Mouse (Mus musculus) MN1 (cell line): ENCODE measurements around the gene Erg28.

Source experiments
- DNase-seq: peaks from one replicate; pipeline ENCODE4 v3.0.0-alpha.2; 2016; ENCODE audit warnings: low spot score

The Erg28 gene

DNA sequence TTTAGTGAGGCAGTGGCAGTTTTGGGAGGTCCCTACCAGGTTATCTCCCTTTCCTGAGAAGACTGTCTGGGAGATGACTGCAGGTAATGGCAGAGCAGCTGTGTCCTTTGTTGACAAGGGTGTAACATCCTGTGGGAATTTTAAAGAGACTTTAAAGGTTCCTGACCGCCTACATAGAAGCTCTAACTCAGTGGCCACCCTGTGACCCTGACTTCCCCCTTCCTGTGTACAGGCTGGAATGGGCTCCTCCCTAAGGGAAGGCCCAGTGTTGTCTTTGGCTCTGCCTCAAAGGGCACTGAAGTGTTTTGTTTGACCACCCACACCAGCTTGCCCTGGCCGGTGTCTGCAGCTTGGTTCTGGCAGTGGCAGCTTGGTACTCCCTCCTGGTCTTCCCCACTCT lies 10.8 kb downstream of the Erg28 start:
- DNase-seq, result no peak

DNA sequence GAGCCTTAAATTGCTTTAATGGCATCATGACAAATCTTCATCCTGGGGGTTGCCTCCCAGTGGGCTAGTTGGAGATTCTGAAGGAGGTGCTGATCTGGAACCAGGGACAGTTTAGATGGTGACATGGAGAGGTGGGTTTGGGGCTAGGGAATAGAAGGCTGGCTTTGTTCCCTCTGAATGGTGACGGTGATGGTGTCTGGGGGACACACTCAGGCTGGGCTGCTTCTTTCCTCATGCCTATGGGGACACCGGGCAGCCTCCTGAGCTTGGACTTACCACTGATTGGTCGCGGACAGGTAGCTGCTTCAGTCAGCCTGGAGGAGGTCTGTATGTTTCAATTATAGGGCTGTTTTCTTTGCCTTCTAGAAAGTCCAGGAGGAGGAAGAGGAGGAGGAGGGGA lies 12.7 kb downstream of the Erg28 start:
- DNase-seq, result no peak

DNA sequence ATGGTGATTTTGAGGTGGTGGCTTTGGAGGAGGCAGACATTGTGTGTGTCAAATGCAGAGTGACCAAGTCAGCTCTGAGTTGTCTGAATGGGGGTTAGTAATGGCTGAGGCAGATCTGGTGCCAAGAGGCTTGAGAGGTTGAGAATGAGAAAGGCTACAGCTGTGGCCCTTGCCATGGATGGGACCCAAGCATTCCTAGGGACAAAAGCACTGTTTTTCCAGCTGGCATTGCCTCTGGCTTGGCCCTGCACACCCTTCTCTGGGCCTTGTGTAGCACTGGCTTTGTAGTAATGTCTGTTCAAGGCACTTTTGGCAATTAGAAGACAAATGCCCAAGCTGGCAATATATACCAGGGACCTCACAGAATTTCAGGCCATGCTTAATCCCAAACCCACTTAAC lies 13.4 kb downstream of the Erg28 start:
- DNase-seq, result no peak

DNA sequence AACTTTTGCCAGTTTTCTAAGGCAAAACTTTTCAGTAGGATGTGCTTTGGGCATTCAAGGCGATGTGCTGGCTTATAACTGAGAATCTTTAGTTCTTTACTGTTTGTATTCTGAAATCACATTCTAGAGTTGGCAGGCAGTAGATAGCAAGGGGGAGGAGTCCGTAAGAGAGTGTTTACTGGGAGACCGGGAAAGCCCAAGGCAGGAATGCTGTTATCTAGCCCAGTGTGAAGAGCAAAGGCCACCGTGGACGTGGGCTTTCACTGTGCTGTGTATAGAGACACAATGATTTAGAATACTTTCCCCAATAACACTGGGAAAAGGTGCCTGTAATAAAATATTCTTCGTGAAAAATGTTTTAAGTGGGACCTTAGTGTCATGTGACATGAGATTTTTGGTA lies 14.6 kb downstream of the Erg28 start:
- no peak for DNase-seq

DNA sequence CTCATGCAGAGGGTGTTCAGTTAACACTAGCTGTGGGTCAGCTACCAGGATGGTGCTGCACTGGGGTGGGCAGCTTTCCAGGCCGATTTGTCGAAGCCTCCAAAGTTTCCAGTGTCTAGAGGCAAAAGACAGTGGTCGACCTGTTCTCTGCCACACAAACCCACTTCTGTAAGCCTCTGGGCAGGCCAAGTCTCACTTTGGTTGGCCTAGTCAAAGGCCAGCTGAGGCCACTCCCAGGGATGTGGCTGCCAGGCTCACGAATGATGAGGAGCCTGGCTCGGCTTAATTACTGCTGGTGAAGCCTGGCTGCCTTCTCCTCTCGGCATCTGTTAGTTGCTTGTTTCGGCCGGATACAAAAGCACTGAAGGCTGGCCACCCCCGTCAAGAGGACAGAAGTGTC lies 24.3 kb downstream of the Erg28 start:
- peak; percentile 8 for DNase-seq

DNA sequence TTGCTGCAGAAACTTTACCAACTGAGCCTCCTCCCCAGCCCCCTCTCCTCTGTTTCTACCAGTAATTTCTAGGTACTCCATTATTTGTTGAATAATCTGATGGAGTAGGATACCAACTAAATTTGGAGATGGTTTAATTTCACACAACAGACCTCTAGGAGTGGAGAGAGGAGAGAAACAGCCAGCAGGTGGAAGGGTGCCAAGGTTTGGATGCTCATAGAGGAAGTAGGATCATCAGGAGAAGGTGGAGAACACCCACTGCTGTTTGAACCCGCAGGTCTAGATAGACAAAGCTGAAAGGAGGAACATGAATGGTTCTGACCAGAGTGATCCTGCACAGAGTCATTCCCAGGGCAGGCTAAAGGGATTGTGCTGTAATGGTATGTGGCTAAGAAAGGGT lies 28.8 kb downstream of the Erg28 start:
- no peak for DNase-seq

DNA sequence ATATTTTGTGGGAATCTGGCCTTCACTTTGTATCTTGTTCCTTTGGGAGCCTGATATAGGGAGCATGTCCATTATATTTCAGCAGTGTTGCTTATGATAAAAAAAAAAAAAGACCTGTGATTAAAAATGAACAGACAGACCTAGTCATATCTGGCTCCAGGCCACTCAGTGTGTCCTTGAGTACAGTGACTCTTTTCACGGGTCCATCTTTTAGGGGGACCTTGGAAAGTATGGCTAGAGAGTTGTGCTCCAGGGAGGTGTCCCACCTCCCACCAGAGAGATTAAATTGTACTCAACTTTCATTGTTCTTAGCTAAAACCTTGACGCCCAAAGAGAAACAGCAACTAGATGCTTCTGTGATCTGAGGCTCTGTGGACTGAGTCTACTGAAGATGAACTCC lies 30.3 kb downstream of the Erg28 start:
- no peak for DNase-seq

DNA sequence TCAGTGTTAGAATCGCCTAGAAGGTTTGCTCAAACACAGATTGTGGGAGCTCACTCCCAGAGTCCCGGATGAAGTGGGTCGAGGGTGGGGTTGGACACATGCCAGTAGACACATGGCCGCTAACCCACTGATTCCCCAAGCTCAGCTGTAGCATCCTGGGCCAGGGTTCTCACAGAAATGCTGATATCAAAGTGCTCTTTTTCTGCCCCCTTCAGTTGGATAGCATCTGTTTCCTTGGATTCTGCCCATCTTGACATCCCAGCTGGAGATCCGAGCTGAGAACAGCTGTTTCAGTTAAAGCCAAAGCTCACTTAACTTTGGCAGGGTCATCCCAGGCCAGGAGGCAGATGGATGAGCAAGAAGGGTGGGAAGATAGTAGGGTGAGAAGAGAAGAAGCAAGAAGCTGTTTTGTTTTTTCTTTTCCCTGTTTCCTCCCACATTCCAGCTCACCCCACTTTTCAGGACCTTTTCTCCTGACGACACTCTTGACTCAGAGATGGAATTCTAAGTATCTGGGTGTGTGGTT lies 31.5 kb downstream of the Erg28 start:
- DNase-seq, result no peak

DNA sequence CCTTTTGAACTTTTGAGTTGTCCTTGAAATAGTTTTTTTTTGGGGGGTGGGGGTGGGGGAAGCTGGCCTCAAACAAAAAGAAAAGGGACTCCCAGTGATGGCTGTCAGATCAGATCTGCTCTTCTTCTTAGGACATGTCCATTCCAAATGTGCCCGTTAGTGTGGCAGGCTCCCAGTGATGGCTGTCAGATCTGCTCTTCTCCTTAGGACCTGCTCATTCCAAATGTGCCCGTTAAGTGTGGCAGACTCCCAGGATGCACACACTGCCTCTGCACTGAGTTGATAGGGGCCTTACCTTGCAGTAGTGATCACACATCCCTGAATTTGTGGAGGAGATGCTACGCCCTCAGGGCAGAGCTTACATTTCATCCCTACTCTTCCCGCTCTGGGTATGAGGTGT lies 32.2 kb downstream of the Erg28 start:
- DNase-seq, result no peak

DNA sequence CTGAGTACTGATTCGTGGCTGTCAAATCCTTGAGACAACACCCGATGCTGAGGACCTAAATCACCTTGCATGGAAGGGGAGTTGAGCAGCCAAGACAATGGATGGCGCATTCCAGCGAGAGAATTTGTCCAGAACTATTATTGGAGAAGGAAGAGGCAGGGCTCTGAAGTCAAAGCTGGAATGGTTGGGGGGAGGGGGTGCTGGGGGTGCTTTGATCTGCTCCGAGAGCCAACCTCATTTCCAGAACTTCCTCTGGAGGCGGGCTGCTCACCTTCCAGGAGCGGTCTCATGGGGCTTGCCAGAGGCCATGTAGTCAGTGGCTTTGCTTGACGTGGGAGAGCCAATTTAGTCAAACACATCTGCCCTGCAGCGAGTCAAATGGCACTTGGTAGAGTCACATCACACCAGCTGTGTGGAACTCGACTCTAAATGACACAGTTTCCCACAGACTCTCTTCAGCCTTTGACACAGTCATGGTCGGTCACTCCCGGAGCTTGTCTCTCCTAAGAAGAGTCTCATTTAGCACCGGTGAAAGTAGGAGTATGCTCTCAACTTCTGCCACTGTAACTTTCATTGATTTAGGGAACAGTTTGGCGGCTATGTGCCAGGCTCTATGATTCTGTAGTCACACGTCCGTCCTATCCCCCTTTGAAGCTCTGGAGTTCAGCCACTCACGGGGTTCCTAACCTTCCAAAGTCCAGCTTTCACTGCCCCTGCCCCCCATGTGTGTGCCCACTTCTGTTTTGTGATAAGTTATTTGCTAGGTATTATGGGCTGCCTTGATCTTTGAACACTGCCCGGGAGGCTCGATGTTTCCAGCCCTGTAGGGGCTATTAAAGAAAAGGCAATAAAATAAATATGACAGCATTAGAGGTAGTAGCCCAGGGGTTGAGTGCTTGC lies 39.2 kb downstream of the Erg28 start:
- no peak for DNase-seq

DNA sequence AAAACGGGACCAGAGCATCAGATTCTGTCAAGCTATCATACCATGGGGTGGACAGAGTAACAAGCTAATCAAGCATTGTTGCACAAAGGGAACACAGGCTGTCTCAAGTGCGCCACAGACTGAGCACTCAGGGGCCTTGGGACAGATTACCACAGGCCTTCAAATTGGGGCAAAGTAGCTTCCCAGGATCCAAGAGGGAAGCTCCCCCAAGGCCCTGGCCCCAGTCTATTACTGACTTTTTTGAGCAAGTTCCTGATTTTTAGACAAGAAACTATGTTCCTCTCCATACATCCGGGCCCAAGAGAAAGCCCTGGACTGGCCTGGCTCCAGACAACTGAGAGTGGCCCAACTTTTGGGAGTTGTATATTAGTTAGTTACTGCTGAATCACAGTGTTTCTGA lies 42.7 kb downstream of the Erg28 start:
- no peak for DNase-seq

DNA sequence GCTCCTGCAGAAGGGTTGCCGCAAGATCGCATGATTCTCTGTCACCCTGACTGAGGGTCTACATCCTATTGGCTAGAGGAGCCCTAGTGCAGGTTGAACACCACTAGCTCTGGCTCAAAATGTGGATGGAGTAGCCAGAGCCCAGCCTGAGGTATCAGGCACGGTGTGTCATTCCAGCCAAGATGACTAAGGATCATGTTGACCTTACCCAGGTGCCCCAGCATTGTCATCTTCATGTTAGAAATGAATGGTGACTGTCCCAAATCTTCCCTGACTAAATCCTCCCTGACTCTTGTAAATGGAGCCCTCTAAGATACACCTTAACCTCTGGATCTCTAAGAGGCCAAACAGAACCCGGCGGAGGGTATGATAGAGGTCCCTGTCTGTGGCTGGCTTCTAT lies 44.6 kb downstream of the Erg28 start:
- no peak for DNase-seq

DNA sequence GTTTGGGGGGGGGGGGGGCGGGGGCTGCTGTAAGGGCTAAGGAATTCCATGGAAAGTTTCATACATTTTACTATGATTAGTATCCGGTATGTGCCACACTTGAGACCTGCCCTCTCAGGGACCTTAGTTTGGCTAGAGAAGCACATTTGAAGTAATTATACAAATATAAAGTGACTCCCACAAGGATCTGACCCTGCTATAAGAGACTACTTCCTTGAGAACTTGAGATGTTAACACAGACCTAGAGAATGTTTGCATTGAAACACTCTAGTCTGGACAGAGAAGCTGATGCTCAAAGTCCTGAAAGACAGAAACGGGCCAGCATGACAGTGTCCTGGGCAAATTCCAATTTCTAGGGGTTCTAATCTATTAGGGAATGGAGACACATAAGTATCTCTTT lies 45.4 kb downstream of the Erg28 start:
- DNase-seq, result no peak

DNA sequence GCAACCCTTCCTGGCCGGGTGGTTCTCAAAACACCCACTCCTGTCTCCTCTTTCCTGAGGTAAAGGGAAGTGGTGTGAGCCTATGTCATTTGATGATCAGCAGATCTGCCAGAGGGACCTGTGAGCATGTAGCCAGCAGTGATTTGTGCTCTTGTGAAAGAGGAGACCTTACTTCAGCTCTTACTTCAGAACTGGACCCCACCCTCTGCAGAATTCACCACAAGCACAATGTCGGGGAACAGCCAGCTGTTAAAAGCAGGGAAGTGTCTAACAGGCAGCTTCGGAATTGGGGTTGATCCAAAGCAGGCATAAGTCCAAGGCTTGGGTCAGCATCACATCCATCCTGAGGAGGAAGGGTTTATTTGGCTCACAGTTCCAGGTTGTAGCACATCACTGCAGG lies 53.0 kb downstream of the Erg28 start:
- DNase-seq, result no peak

DNA sequence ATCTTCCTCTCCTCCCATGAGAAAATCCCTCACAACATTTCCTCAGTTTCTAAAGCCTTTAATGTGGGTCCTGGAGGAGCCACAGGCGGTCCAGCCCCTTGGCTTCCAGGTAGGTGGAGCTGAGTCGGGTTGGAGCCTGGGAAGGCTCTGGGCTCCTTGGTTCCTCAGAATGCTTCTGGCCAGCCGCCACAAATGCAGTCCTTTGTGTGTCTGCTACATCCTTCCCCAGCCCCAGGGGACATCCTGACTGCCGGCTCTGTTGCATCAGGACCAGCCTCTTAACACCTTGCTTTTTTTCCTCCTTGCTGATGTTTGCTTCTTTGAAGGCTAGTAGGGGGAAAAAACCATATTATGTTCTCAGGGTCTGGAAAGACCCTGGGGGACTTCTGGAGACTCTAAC lies 56.6 kb downstream of the Erg28 start:
- DNase-seq, result peak; percentile 29

DNA sequence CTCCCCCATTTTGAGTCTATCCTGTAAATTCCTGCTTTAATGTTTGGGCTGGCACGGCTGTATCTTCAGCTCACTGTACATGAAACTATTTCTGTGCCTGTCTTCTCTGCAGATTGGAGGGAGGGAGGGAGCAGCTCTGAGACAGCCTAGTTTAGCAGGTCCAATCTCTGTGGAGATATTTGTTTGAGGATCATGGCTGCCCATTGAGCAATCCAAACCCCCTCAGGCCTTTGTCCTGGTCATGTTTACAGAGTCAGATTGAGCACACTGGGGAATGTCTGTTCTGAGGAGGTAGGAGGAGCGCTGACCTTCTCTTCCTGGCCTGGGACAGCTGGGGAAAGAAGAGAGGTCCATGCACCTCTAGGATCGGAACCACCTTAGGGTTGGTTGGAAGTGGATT lies 58.1 kb downstream of the Erg28 start:
- DNase-seq, result no peak
